Mouse (Mus musculus) liver, embryonic 11.5 days (tissue): Measurements from ENCODE around the gene Gm45062. TPM values are rescaled to one million over a fixed set of nuclear protein-coding genes. Genes with fewer than 3 reads are reported as not detected.

Experiments
- ATAC-seq: fragments of 200-750 bp; cut with Nextera tagmentation; replicated peaks from 2 replicates; pipeline ENCODE4 v1.8.0; 2017; ENCODE audit warnings: moderate number of reproducible peaks, mild to moderate bottlenecking, moderate TSS enrichment, moderate library complexity; ENCODE audit not compliant: low FRiP score
- DNase-seq: peaks from one replicate; pipeline ENCODE4 v3.0.0-alpha.2; 2017; ENCODE audit warnings: low spot score
- H3K27ac ChIP-seq: fragments of 300-500 bp; sonication (generic); 2 replicates; pipeline ENCODE4 v1.5.1; 2014; ENCODE audit warnings: mild to moderate bottlenecking, low read depth, low read length, control low read depth
- H3K27me3 ChIP-seq: fragments of 300-500 bp; sonication (generic); replicated peaks from 2 replicates; pipeline ENCODE4 v1.6.1; 2014; ENCODE audit warnings: low read length, mixed read lengths; ENCODE audit not compliant: control insufficient read depth, insufficient read depth
- H3K36me3 ChIP-seq: fragments of 300-500 bp; sonication (generic); 2 replicates; pipeline ENCODE4 v1.6.1; 2014; ENCODE audit warnings: mild to moderate bottlenecking, low read length, moderate library complexity, mixed read lengths; ENCODE audit not compliant: control insufficient read depth, insufficient read depth
- H3K4me1 ChIP-seq: fragments of 300-500 bp; sonication (generic); replicated peaks from 2 replicates; pipeline ENCODE4 v1.6.1; 2014; ENCODE audit warnings: low read length, mixed read lengths; ENCODE audit not compliant: control insufficient read depth, insufficient read depth
- H3K4me2 ChIP-seq: fragments of 300-500 bp; sonication (generic); 2 replicates; pipeline ENCODE4 v1.6.1; 2014; ENCODE audit warnings: mild to moderate bottlenecking, control low read depth, moderate library complexity
- H3K4me3 ChIP-seq: fragments of 300-500 bp; sonication (generic); 2 replicates; pipeline ENCODE4 v1.5.1; 2014; ENCODE audit warnings: low read depth, low read length, control low read depth
- H3K9ac ChIP-seq: fragments of 300-500 bp; sonication (generic); 2 replicates; pipeline ENCODE4 v1.6.1; 2014; ENCODE audit warnings: low read depth, low read length, control low read depth
- H3K9me3 ChIP-seq: fragments of 300-500 bp; sonication (generic); 2 replicates; pipeline ENCODE4 v1.6.1; 2016; ENCODE audit warnings: low read length, inconsistent platforms, mixed read lengths; ENCODE audit not compliant: control insufficient read depth
- WGBS: fragments of 180-500 bp; shearing (Covaris S2); extraction: QIAGEN DNeasy Blood & Tissue Kit; methylation state at CpG from one replicate; pipeline ENCODE4 v1.1.7; 2014; 5-methylcytosine and 5-hydroxymethylcytosine counted together
- polyA plus RNA-seq: library from polyadenylated mRNA; unstranded; fragments of >200 nt; fragmentation: Nextera tagmentation; extraction: Ambion mirVana; gene quantifications from 2 replicates; pipeline ENCODE4 v1.2.1, GENCODE M21; 2014

The Gm45062 gene
- polyA plus RNA-seq, 1 experiment from 2014 or later = 3.9 TPM

DNA sequence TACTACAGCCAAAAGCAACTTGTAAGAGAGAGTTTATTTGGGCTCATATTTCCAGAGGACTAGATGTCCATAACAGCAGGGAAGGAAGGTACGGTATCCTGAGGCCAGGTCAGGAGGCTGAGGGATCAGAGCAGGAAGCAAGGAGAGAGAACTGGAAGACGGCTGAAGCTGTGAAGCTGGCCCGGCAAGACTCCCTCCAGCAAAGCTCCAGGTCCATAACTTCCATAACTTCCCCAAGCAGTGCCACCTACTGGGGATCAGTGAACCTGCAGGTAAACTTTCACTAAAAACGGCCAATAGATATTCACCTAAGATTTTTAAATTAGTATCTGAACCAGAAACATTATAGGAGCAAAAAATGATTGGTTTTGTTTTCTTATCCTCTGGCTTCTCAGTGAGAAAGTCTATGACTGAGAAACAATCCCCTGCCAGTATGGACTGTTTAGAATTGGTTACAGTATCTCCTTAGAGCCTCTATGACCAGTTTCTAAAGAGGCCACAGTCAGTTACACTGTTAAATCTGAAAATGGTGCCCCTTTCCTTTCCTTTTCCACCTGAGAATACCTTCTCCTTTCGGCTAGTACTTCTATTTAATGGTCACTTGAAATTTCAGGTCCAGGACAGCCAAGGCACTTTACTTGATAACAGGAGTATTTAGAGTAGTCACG is 15.3 kb downstream of the Gm45062 start:
- peak; percentile 40 for DNase-seq
- Histone ChIP-seq H3K9me3 (no peaks in the 10 kb centered on the region), H3K4me1 (0 out of 2 replicates have a peak, but pooled peaks cover 2% of the 10 kb centered on the region), H3K4me3 (no peak overlapping the region), H3K4me2 (no peak overlapping the region), H3K36me3 (0 out of 2 replicates have a peak, but pooled peaks cover 3% of the 10 kb centered on the region), H3K27ac (no peak overlapping the region), H3K27me3 (no peaks in the 10 kb centered on the region), H3K9ac (no peak overlapping the region)
- ATAC-seq = 0 out of 2 replicates have a peak, but pooled peaks have one; percentile 48
- 35% methylated on average over 6 of the region's 6 CpGs for WGBS

DNA sequence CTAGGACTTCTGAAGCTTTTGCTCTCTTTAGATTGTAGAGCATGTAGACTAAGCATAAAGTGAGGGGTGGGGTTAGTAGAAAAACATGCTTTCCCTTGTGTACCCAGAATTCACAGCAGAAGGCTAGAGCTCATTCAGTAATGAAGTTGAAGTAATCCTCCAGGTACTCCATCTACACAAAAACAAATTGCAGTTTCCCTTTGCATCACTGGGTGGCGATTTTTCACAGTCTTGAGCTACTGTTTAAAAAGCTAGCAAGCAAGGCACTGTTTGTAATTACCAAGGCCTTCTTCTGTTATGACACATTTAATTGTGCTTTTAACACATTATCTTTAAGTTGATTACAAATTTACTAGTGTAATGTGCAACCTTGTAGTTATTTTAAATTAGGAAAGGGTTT is 15.8 kb downstream of the Gm45062 start:
- no peak overlapping the region for H3K4me3 ChIP-seq
- H3K4me2 ChIP-seq = no peak overlapping the region
- H3K27ac ChIP-seq = no peak overlapping the region
- no peak overlapping the region for H3K9ac ChIP-seq
- WGBS = 10% methylated on average over 1 of the region's 1 CpGs
- no peaks in the 10 kb centered on the region for H3K9me3 ChIP-seq
- no peaks in the 10 kb centered on the region for H3K27me3 ChIP-seq
- no peak for ATAC-seq
- DNase-seq = no peak
- 0 out of 2 replicates have a peak, but pooled peaks cover 3% of the 10 kb centered on the region for H3K36me3 ChIP-seq
- H3K4me1 ChIP-seq = 0 out of 2 replicates have a peak, but pooled peaks cover 2% of the 10 kb centered on the region

DNA sequence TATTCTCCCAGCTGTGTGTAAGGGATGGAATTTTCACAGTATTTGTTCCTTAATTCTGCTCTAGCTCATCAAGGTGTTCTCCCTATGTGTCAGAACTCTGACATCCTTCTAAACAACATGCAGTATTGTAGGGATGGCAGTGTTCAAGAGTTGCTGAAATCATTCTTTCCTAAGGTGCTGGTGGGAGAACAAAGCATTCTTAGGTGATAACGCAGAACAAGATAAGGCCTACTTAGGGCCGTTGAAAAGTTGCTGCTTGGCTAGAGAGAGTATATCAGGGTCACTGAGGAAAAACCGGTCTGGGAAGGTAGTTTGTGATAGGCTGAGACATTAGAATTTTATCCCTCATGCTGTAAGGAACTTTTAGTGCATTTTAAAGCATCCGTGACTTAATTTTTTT is 17.2 kb downstream of the Gm45062 start:
- 0 out of 2 replicates have a peak, but pooled peaks cover 2% of the 10 kb centered on the region for H3K4me1 ChIP-seq
- H3K36me3 ChIP-seq = 0 out of 2 replicates have a peak, but pooled peaks cover 3% of the 10 kb centered on the region
- no peak overlapping the region for H3K4me2 ChIP-seq
- DNase-seq = no peak
- 41% methylated on average over 4 of the region's 4 CpGs for WGBS
- ATAC-seq = no peak
- no peaks in the 10 kb centered on the region for H3K9me3 ChIP-seq
- no peaks in the 10 kb centered on the region for H3K27me3 ChIP-seq
- no peak overlapping the region for H3K9ac ChIP-seq
- no peak overlapping the region for H3K27ac ChIP-seq
- no peak overlapping the region for H3K4me3 ChIP-seq

DNA sequence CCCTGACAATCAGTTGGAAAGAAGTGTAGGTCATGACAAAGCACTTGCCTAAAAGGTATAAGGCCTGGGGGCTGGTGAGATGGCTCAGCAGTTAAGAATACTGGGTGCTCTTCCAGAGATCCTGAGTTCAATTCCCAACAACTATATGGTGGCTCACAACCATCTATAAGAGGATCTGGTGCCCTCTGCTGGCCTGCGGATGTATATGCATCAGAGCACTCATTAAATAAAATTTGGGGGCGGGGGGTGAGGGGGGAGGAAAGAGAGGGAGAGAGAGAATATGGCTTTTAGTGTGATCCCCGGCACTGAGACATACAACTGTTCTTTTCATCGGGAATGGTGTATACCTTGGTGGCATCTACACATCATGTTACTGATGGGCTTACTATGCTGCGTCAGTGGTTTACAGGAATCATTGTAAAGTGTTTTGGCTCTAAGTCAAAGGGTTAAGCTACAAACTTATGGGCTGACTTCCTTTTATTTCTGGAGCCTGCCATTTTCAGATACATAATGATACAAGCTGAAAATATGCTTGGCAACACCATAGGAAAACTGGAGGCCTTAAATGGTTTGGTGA is 19.3 kb downstream of the Gm45062 start:
- no peak overlapping the region for H3K27ac ChIP-seq
- DNase-seq (no peak), ATAC-seq (no peak)
- H3K36me3 ChIP-seq = 0 out of 2 replicates have a peak, but pooled peaks cover 3% of the 10 kb centered on the region
- 72% methylated on average over 5 of the region's 5 CpGs for WGBS
- H3K4me2 ChIP-seq = no peak overlapping the region
- no peaks in the 10 kb centered on the region for H3K9me3 ChIP-seq
- no peaks in the 10 kb centered on the region for H3K27me3 ChIP-seq
- H3K4me3 ChIP-seq = no peak overlapping the region
- 0 out of 2 replicates have a peak, but pooled peaks cover 2% of the 10 kb centered on the region for H3K4me1 ChIP-seq
- no peak overlapping the region for H3K9ac ChIP-seq

DNA sequence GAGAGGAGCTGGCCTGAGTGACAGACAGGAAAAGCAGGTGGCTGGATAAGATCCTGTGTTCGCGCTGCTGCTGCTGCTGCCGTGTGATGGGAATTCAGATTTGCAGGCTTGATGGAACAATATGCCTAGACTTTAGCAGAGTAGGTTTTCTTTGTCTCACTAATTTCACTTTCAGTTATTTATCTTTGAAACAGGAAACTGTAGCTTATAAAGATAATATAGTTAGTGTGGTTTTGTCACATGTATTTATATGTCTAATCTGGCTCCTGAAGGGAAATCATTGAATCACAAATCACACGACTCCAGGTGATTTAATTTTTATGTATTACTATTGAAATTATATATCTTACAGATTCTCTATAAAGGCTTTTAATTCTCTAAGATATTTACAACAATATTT is 24.0 kb downstream of the Gm45062 start:
- 0 out of 2 replicates have a peak, but pooled peaks cover 3% of the 10 kb centered on the region for H3K36me3 ChIP-seq
- 79% methylated on average over 4 of the region's 4 CpGs for WGBS
- no peaks in the 10 kb centered on the region for H3K27me3 ChIP-seq
- no peaks in the 10 kb centered on the region for H3K4me1 ChIP-seq
- no peaks in the 10 kb centered on the region for H3K9me3 ChIP-seq
- DNase-seq (no peak), ATAC-seq (no peak)
- H3K9ac ChIP-seq = no peak overlapping the region
- no peak overlapping the region for H3K4me3 ChIP-seq
- H3K4me2 ChIP-seq = no peak overlapping the region
- no peak overlapping the region for H3K27ac ChIP-seq

DNA sequence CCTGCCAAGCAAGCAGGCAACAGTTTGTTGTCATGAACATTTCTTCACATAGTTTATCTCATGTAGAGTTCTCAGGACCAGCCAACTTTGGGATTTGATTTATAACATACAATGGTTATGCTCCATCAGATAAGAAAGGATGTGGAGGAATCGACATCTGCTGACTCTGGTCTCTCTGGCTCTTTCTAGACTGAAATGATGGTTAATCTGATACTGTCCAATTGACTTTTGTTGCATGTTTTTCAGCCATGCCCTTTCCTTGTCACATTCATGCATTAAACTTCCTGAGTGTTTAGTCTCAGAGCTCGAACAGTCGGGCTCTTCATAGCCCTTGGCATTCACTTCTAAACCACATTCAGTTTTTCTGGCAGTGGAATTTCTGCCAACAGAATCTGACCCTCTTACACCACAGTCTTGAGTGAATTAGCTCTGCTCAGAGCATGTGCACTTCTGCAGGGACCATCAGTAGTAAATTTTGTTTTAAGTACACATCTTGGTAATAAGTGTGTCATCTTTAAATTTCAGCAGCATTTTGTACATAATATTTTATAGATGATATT is 26.2 kb downstream of the Gm45062 start:
- ATAC-seq (no peak), DNase-seq (no peak)
- no peaks in the 10 kb centered on the region for H3K4me1 ChIP-seq
- H3K4me2 ChIP-seq = no peak overlapping the region
- no peak overlapping the region for H3K27ac ChIP-seq
- H3K27me3 ChIP-seq = no peaks in the 10 kb centered on the region
- H3K4me3 ChIP-seq = no peak overlapping the region
- H3K9me3 ChIP-seq = no peaks in the 10 kb centered on the region
- H3K9ac ChIP-seq = no peak overlapping the region
- WGBS = 77% methylated on average over 3 of the region's 3 CpGs
- H3K36me3 ChIP-seq = no peaks in the 10 kb centered on the region

DNA sequence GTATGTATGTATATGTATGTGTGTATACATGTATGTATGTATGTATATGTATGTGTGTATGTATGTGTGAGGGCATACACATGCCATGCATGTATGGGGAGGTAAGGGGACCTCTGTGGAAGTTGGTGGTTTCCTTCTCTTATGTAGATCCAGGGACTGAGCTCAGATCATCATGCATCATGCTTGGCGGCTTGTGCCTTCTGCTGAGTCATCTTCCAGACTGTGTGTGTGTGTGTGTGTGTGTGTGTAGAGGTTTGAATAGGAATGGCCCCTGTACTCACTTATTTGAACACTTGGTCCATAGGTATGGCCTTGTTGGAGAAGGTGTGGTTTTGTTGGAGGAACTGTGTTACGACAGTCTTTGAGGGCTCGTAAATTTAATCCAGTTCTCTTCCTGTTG is 26.9 kb downstream of the Gm45062 start:
- WGBS = 93% methylated on average over 3 of the region's 3 CpGs
- ATAC-seq = 0 out of 2 replicates have a peak, but pooled peaks have one; percentile 20

DNA sequence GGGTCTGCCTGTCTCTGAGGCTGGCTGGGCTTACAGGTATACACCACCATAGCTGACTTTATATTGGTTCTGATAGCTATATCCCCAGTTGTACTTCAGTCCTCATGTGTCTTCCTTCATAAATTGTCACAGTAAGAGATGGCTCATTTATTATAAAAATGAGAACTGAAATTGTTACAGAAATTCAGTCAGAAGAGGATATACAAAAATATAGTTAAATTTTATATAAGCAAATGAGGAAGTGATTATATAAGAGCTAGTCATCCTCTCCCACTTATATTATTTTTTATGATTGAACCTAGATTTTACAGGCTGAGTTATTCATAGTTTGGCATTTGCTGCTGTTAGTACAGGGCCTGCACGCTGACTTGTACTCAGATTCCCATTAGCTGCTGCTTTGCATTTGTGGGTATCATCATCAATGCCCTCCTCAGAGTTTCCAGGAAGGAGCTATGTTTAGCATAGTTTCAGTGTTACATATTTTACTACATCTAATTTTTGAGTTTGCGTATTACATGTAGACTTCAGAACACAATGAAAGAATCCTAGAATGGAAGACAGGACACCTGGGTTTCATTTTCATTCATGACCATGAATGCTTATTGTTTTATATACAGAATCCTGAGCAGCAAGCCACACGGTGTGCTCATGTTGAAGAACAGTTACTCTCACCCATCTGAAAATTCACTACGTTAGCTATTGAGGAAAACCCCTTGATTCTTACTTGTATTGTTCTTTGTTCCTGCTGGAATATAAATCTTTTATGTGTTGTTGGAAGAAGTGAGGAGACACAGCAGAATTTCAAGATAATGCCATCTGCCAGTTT is 29.7 kb downstream of the Gm45062 start:
- Histone ChIP-seq H3K27ac (no peak overlapping the region), H3K4me3 (no peak overlapping the region), H3K4me1 (no peaks in the 10 kb centered on the region), H3K4me2 (no peak overlapping the region), H3K9me3 (no peaks in the 10 kb centered on the region), H3K9ac (no peak overlapping the region), H3K36me3 (no peaks in the 10 kb centered on the region), H3K27me3 (no peaks in the 10 kb centered on the region)
- DNase-seq (no peak), ATAC-seq (no peak)
- WGBS = 89% methylated on average over 4 of the region's 4 CpGs

More for the DNA sequence above, 26.9 kb downstream of the Gm45062 start:
- Histone ChIP-seq H3K36me3 (no peaks in the 10 kb centered on the region), H3K4me3 (no peak overlapping the region), H3K4me1 (no peaks in the 10 kb centered on the region), H3K9ac (no peak overlapping the region), H3K9me3 (no peaks in the 10 kb centered on the region), H3K27ac (no peak overlapping the region), H3K27me3 (no peaks in the 10 kb centered on the region), H3K4me2 (no peak overlapping the region)
- DNase-seq = no peak
